Mouse (Mus musculus) olfactory bulb, adult 2 months (tissue): ENCODE data around the gene Chat.

Source experiments
- CTCF ChIP-seq: fragments of 200-500 bp; IDR thresholded peaks from 2 replicates; pipeline ENCODE4 v1.5.1; 2012; ENCODE audit warnings: low read depth, mild to moderate bottlenecking, low read length, moderate library complexity; ENCODE audit not compliant: insufficient read depth
- POLR2A ChIP-seq: fragments of 200-500 bp; IDR thresholded peaks from 2 replicates; pipeline ENCODE4 v1.6.1; 2012; ENCODE audit warnings: mild to moderate bottlenecking, low read depth, low read length, moderate library complexity; ENCODE audit not compliant: insufficient read depth

GRCm38 (mm10) chr14:32506329-32506728 lies 40.5 kb upstream of the Chat start:
- TF ChIP-seq POLR2A (no peak), CTCF (no peak)
